Mouse (Mus musculus) limb, embryonic 12.5 days (tissue): ENCODE data around the gene Hist1h3e. TPM values are rescaled to one million over a fixed set of nuclear protein-coding genes. Genes with fewer than 3 reads are reported as not detected.
A peak's percentile ranks its signal among the peaks of the same experiment; 100 is the strongest.
"Not testable (repeated sequence)": the region's sequence is repeated elsewhere in the genome, so short reads cannot be mapped to it uniquely, and the experiment has no call there.

Source experiments
- ATAC-seq: fragments of 200-750 bp; cut with Nextera tagmentation; 2 replicates; pipeline ENCODE4 v1.8.0; 2017; ENCODE audit warnings: low read depth, moderate TSS enrichment; ENCODE audit not compliant: insufficient number of reproducible peaks, insufficient read depth, low FRiP score, low TSS enrichment
- H3K27ac ChIP-seq: fragments of 300-500 bp; sonication (generic); 2 replicates; pipeline ENCODE4 v1.5.1; 2016; ENCODE audit warnings: mild to moderate bottlenecking, moderate library complexity
- H3K27me3 ChIP-seq: fragments of 300-500 bp; sonication (generic); 2 replicates; pipeline ENCODE4 v1.6.1; 2016; ENCODE audit warnings: mild to moderate bottlenecking, moderate library complexity
- H3K36me3 ChIP-seq: fragments of 300-500 bp; sonication (generic); 2 replicates; pipeline ENCODE4 v1.6.1; 2016; ENCODE audit warnings: mild to moderate bottlenecking, moderate library complexity
- H3K4me1 ChIP-seq: fragments of 300-500 bp; sonication (generic); replicated peaks from 2 replicates; pipeline ENCODE4 v1.6.1; 2016
- H3K4me2 ChIP-seq: fragments of 300-500 bp; sonication (generic); 2 replicates; pipeline ENCODE4 v1.6.1; 2016; ENCODE audit warnings: mild to moderate bottlenecking, moderate library complexity
- H3K4me3 ChIP-seq: fragments of 300-500 bp; sonication (generic); replicated peaks from 2 replicates; pipeline ENCODE4 v1.5.1; 2016; ENCODE audit warnings: mild to moderate bottlenecking
- H3K9ac ChIP-seq: fragments of 300-500 bp; sonication (generic); replicated peaks from 2 replicates; pipeline ENCODE4 v1.6.1; 2016; ENCODE audit warnings: mild to moderate bottlenecking, moderate library complexity
- H3K9me3 ChIP-seq: fragments of 300-500 bp; sonication (generic); 2 replicates; pipeline ENCODE4 v1.6.1; 2016; ENCODE audit warnings: mild to moderate bottlenecking, moderate library complexity
- WGBS: fragments of 180-500 bp; shearing (Covaris S2); methylation state at CpG from one replicate; pipeline ENCODE4 v1.1.7; 2016; 5-methylcytosine and 5-hydroxymethylcytosine counted together
- polyA plus RNA-seq: library from polyadenylated mRNA; unstranded; fragments of >200 nt; fragmentation: Nextera tagmentation; extraction: Ambion mirVana; gene quantifications from 2 replicates; pipeline ENCODE4 v1.2.1, GENCODE M21; 2016

The Hist1h3e gene
- polyA plus RNA-seq, 1 experiment from 2014 or later: 12.8 TPM

DNA sequence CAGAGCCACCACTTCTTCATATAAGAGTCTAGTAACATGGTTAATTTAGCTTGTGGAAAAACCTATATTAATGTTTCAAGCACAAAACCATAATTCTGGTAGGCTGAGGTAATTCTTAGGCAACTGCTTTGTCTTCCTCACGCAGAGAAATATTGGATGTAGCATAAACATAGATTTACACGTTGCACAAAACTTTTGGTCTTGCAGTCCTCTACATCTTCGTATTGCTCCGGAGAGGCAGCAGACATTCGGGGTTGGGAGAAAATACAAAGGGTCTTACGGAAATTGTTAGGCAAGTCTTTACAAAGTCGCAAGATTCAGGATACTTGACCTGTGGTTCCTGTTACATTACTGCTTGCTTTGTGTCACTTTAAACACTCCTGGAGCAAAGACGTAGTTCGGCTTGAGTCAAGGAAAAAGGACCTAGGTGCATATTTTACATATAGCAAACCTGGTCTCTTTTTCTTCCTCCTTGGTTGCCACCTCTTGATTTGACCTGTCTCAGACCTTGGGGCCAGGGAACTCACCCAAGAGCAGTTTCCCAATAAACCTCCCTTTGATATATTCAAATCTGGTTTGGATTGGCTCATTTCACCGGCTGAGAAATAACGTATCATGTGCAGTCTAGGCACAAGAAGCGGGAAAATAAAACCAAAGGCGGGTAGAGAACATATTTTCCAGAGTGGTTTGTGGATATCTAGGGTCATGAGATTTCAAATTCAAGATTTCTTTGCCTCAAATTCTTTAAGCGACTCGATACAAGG, 27.6 kb downstream of the Hist1h3e start:
- H3K4me1 ChIP-seq: peaks cover 38% of the 10 kb centered on the region

GRCm38 (mm10) chr13:23533560-23534367, 28.4 kb downstream of the Hist1h3e start, which contains the start of gene Hist1h2af:
Gene Hist1h2af, plus strand, starts transcription at chr13:23533906.
- WGBS: under 1% methylated on average over 28 of the region's 53 CpGs
- Histone ChIP-seq H3K27ac (peak within 1 kb of the TSS; percentile 98), H3K9ac (peak within 1 kb of the TSS; percentile 82), H3K4me3 (peak within 1 kb of the TSS; percentile 50), H3K4me2 (peak within 1 kb of the TSS; percentile 69), H3K4me1 (peaks cover 42% of the 10 kb centered on the region)
- ATAC-seq: peak; percentile 11; the same call in 1 of the 2 replicates
- not testable (repeated sequence) for H3K9me3 ChIP-seq, H3K27me3 ChIP-seq, H3K36me3 ChIP-seq

More for the DNA sequence above, 27.6 kb downstream of the Hist1h3e start:
- H3K36me3 ChIP-seq: no peaks in the 10 kb centered on the region
- under 1% methylated on average over 15 of the region's 15 CpGs for WGBS
- peak overlapping the region; percentile 69 for H3K4me2 ChIP-seq
- H3K9me3 ChIP-seq: no peaks in the 10 kb centered on the region
- no peaks in the 10 kb centered on the region for H3K27me3 ChIP-seq
- H3K9ac ChIP-seq: peak overlapping the region; percentile 66
- peak; percentile 0; the same call in 1 of the 2 replicates for ATAC-seq
- H3K27ac ChIP-seq: peak overlapping the region; percentile 98
- H3K4me3 ChIP-seq: peak overlapping the region; percentile 50

- Histone ChIP-seq H3K9ac (peak overlapping the region; percentile 82), H3K27ac (peak overlapping the region; percentile 98), H3K4me3 (peak overlapping the region; percentile 50), H3K4me1 (peaks cover 36% of the 10 kb centered on the region), H3K4me2 (peak overlapping the region; percentile 69), H3K36me3 (no peaks in the 10 kb centered on the region), H3K27me3 (no peaks in the 10 kb centered on the region), H3K9me3 (no peaks in the 10 kb centered on the region)
- 21% methylated on average over 9 of the region's 9 CpGs for WGBS
- ATAC-seq: no peak
Observed at GRCm38 (mm10) chr13:23532262-23533075, 29.7 kb downstream of the Hist1h3e start.

- WGBS: under 1% methylated on average over 65 of the region's 70 CpGs
- Histone ChIP-seq H3K9ac (peak within 1 kb of the TSS; percentile 82), H3K9me3 (no peaks in the 10 kb centered on the region), H3K36me3 (no peaks in the 10 kb centered on the region), H3K4me1 (peaks cover 27% of the 10 kb centered on the region), H3K4me2 (peak within 1 kb of the TSS; percentile 69), H3K27me3 (no peaks in the 10 kb centered on the region), H3K27ac (peak within 1 kb of the TSS; percentile 98), H3K4me3 (peak within 1 kb of the TSS; percentile 50)
- peak; percentile 78 for ATAC-seq
Observed at GRCm38 (mm10) chr13:23530901-23531875, 31.0 kb downstream of the Hist1h3e start, which contains the start of gene Hist1h4h. Gene Hist1h4h, plus strand, starts transcription at chr13:23531050.

GRCm38 (mm10) chr13:23530181-23530900, 31.8 kb downstream of the Hist1h3e start:
- H3K4me1 ChIP-seq: peaks cover 29% of the 10 kb centered on the region
- H3K4me3 ChIP-seq: peak overlapping the region; percentile 50
- under 1% methylated on average over 20 of the region's 20 CpGs for WGBS
- H3K27ac ChIP-seq: peak overlapping the region; percentile 98
- no peak for ATAC-seq
- peak overlapping the region; percentile 69 for H3K4me2 ChIP-seq
- no peaks in the 10 kb centered on the region for H3K9me3 ChIP-seq
- peak overlapping the region; percentile 82 for H3K9ac ChIP-seq
- H3K27me3 ChIP-seq: no peaks in the 10 kb centered on the region
- no peaks in the 10 kb centered on the region for H3K36me3 ChIP-seq

DNA sequence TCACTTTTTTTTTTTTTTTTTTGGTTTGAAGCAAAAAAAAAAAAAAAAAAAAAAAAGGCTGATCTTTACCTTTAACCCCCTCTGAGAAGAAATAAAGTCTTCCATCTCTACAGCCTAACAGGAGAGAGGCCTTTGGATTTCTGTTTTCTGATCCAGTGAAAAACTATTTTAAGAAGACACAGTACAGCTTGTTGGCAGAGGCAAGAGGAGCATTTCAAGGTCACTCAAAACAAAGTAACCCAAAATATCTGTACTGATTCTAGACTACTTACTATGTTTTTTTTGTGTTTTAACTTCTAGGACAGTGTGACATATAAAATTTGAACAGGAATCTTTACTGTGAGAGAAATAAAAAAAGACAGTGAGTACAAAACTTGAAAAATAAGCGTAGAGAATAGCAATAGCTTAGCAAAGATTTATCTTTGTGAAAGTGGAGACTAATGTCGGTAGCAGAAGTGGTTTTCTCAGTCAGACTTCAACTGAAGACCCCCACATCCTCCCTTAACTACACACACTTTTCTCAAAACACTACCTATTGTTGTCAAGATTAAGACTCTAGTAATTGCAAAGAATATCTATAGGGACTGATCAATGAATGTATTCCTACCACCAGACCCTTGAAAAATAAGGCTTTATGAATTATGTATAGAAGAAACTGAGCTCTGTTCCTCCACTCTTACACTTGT, 32.5 kb downstream of the Hist1h3e start:
- peak overlapping the region; percentile 98 for H3K27ac ChIP-seq
- peak overlapping the region; percentile 69 for H3K4me2 ChIP-seq
- 25% methylated on average over 2 of the region's 2 CpGs for WGBS
- no peaks in the 10 kb centered on the region for H3K27me3 ChIP-seq
- H3K36me3 ChIP-seq: no peaks in the 10 kb centered on the region
- H3K9me3 ChIP-seq: no peaks in the 10 kb centered on the region
- ATAC-seq: no peak
- peak overlapping the region; percentile 50 for H3K4me3 ChIP-seq
- peak overlapping the region; percentile 82 for H3K9ac ChIP-seq
- peaks cover 28% of the 10 kb centered on the region for H3K4me1 ChIP-seq

DNA sequence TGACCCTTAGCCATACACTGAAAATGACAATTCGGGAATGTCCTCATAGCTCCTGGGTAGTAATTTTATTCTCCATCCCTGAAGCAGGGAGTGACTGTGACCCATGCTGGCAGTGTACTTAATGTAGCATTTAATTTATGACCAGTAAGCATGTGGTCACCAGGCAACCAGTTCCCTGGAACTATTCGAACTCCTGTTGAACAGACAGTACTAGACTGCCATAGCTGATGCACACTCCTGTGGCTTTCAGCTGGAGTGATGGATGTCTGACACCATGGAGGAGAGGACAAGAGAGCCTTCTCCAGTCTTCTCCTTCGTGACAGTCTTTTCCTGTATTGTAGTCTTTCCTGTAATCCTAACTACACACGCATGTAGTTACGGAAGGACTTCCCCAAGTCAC, 33.2 kb downstream of the Hist1h3e start:
- Histone ChIP-seq H3K4me1 (peaks cover 25% of the 10 kb centered on the region), H3K9ac (no peak overlapping the region), H3K4me2 (peak overlapping the region; percentile 69), H3K9me3 (no peaks in the 10 kb centered on the region), H3K27me3 (no peaks in the 10 kb centered on the region), H3K4me3 (peak overlapping the region; percentile 12), H3K27ac (0 out of 2 replicates have a peak overlapping the region, but pooled peaks have one; percentile 7), H3K36me3 (no peaks in the 10 kb centered on the region)
- WGBS: 69% methylated on average over 5 of the region's 5 CpGs
- no peak for ATAC-seq

DNA sequence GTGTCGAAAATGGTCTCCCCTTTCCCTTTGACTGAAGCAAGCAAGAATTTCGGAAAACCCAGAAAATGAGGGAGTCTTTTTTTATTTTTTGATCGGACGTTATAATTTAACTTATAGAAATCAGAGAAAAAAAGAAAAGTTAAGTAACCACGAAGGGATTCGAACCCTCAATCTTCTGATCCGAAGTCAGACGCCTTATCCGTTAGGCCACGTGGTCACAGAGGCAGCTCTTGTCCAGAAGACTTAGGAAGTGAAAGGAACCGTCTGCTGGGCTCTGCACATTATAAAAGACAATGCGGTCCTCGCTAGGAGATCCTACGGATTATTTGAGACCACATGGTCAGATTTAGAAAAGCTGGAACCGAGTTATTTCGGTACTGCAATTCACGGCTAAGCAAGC, 35.9 kb downstream of the Hist1h3e start:
- peaks cover 12% of the 10 kb centered on the region; the same call in 1 of the 2 replicates for H3K4me1 ChIP-seq
- peak overlapping the region; percentile 32; the same call in 1 of the 2 replicates for H3K9ac ChIP-seq
- ATAC-seq: no peak
- H3K27me3 ChIP-seq: no peaks in the 10 kb centered on the region
- WGBS: under 1% methylated on average over 17 of the region's 17 CpGs
- no peaks in the 10 kb centered on the region for H3K36me3 ChIP-seq
- peak overlapping the region; percentile 31; the same call in 1 of the 2 replicates for H3K27ac ChIP-seq
- peak overlapping the region; percentile 39 for H3K4me3 ChIP-seq
- H3K4me2 ChIP-seq: peak overlapping the region; percentile 57
- no peaks in the 10 kb centered on the region for H3K9me3 ChIP-seq

- 2% methylated on average over 10 of the region's 10 CpGs for WGBS
- H3K4me3 ChIP-seq: peak overlapping the region; percentile 39
- no peaks in the 10 kb centered on the region for H3K36me3 ChIP-seq
- H3K4me2 ChIP-seq: peak overlapping the region; percentile 57
- no peak overlapping the region for H3K27ac ChIP-seq
- no peak overlapping the region; the same call in 1 of the 2 replicates for H3K9ac ChIP-seq
- ATAC-seq: no peak
- peaks cover 12% of the 10 kb centered on the region; the same call in 1 of the 2 replicates for H3K4me1 ChIP-seq
- H3K9me3 ChIP-seq: no peaks in the 10 kb centered on the region
- no peaks in the 10 kb centered on the region for H3K27me3 ChIP-seq
Observed at GRCm38 (mm10) chr13:23525901-23526300, 36.3 kb downstream of the Hist1h3e start.
